Mouse (Mus musculus) midbrain, embryonic 12.5 days (tissue): ENCODE results near the gene Acp5. TPM values are rescaled to one million over a fixed set of nuclear protein-coding genes. Genes with fewer than 3 reads are reported as not detected.

ENCODE experiments used
- ATAC-seq: fragments of 200-750 bp; cut with Nextera tagmentation; 2 replicates; pipeline ENCODE4 v1.8.0; 2017; ENCODE audit warnings: low read depth, moderate TSS enrichment, moderate library complexity; ENCODE audit not compliant: low FRiP score
- H3K27ac ChIP-seq: fragments of 300-500 bp; sonication (generic); replicated peaks from 2 replicates; pipeline ENCODE4 v1.5.1; 2016; ENCODE audit warnings: mild to moderate bottlenecking
- H3K27me3 ChIP-seq: fragments of 300-500 bp; sonication (generic); 2 replicates; pipeline ENCODE4 v1.6.1; 2016; ENCODE audit warnings: mild to moderate bottlenecking
- H3K36me3 ChIP-seq: fragments of 300-500 bp; sonication (generic); 2 replicates; pipeline ENCODE4 v1.6.1; 2016
- H3K4me1 ChIP-seq: fragments of 300-500 bp; sonication (generic); 2 replicates; pipeline ENCODE4 v1.6.1; 2016
- H3K4me2 ChIP-seq: fragments of 300-500 bp; sonication (generic); replicated peaks from 2 replicates; pipeline ENCODE4 v1.6.1; 2016; ENCODE audit warnings: mild to moderate bottlenecking, moderate library complexity
- H3K4me3 ChIP-seq: fragments of 300-500 bp; sonication (generic); 2 replicates; pipeline ENCODE4 v1.5.1; 2016; ENCODE audit warnings: mild to moderate bottlenecking
- H3K9ac ChIP-seq: fragments of 300-500 bp; sonication (generic); replicated peaks from 2 replicates; pipeline ENCODE4 v1.6.1; 2016; ENCODE audit warnings: mild to moderate bottlenecking, moderate library complexity
- H3K9me3 ChIP-seq: fragments of 300-500 bp; sonication (generic); 2 replicates; pipeline ENCODE4 v1.6.1; 2016; ENCODE audit warnings: mild to moderate bottlenecking
- WGBS: fragments of 180-500 bp; shearing (Covaris S2); methylation state at CpG from one replicate; pipeline ENCODE4 v1.1.7; 2016; 5-methylcytosine and 5-hydroxymethylcytosine counted together
- polyA plus RNA-seq: library from polyadenylated mRNA; unstranded; fragments of >200 nt; fragmentation: Nextera tagmentation; extraction: Ambion mirVana; gene quantifications from 2 replicates; pipeline ENCODE4 v1.2.1, GENCODE M21; 2016

Gene Acp5
- 5.7 and 9.4 TPM in 2 replicates for polyA plus RNA-seq

DNA sequence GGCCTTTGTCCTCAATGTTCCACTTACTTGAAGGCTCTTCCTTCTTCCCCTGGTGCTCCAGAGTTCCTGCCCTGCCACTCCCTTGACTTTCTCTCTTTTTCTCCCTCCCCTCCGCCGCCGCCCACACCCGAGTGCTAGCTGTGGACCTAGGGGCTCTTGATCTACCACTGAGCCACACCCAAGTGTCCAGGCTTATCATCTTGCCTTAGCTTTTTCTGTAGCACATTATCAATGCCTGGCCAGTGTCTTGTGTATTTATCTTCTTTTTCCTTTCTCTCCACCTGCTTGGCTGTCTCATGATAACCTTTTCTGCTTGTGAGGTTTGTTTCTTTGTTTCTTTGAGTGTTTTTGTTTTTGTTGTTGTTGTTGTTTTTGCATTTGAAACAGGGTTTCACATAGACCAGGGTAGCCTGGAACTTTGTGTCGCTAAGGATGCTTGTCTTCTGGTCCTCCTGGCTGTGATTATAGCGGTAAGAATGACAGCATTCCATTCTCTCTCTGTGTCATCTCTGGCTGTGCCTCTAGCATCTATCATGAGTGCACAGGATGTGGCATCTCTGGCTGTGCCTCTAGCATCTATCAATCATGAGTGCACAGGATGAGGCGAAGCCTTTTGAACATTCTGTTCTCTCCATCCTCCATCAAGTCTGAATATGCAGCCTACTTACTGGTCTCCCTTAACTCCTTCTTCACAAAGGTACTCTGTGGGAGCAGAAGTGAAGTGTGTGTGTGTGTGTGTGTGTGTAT lies at the start of gene Acp5:
Gene Acp5 (minus strand): TSS at position 68 of the 747 bp plus-strand sequence.
- Histone ChIP-seq H3K36me3 (no peaks in the 10 kb centered on the region), H3K4me3 (no peak within 1 kb of the TSS), H3K27ac (0 out of 2 replicates have a peak within 1 kb of the TSS, but pooled peaks have one; percentile 39), H3K4me2 (no peak within 1 kb of the TSS), H3K27me3 (peaks cover 48% of the 10 kb centered on the region), H3K9me3 (no peaks in the 10 kb centered on the region), H3K9ac (no peak within 1 kb of the TSS), H3K4me1 (peaks cover 18% of the 10 kb centered on the region)
- 74% methylated on average over 7 of the region's 7 CpGs for WGBS
- ATAC-seq: no peak

- Histone ChIP-seq H3K9ac (no peak overlapping the region), H3K4me2 (no peak overlapping the region), H3K4me1 (no peaks in the 10 kb centered on the region), H3K36me3 (no peaks in the 10 kb centered on the region), H3K27ac (no peak overlapping the region), H3K9me3 (peaks cover under 1% of the 10 kb centered on the region; the same call in 1 of the 2 replicates), H3K4me3 (no peak overlapping the region), H3K27me3 (no peaks in the 10 kb centered on the region)
- 92% methylated on average over 4 of the region's 4 CpGs for WGBS
- ATAC-seq: no peak
These were observed 36.8 kb upstream of the Acp5 start for GRCm38 (mm10) chr9:22172318-22172717.

DNA sequence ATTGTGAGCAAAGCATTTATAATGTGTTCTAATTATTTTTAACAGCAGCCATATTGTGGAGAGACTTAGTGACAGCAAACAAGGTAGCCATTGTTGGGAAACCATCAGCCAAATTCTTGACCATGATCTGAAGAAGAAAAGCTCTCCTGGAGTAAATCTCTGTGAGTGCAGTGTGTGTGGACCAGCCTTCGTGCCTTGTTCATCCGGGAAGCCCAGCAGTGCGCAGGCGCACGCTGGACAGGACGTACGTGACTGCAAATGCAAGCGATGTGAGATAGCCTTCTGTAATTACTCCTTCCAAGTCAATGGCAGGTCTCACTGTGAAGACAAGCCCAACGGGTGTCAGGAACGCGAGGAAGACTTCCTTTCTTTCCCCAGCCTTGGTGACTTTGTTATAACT lies 33.8 kb upstream of the Acp5 start:
- Histone ChIP-seq H3K9me3 (0 out of 2 replicates have a peak, but pooled peaks cover 8% of the 10 kb centered on the region), H3K9ac (no peak overlapping the region), H3K27me3 (no peaks in the 10 kb centered on the region; the same call in 1 of the 2 replicates), H3K4me2 (no peak overlapping the region), H3K4me1 (0 out of 2 replicates have a peak, but pooled peaks cover 4% of the 10 kb centered on the region), H3K36me3 (no peaks in the 10 kb centered on the region), H3K4me3 (no peak overlapping the region), H3K27ac (no peak overlapping the region)
- ATAC-seq: no peak
- 93% methylated on average over 11 of the region's 11 CpGs for WGBS

- Histone ChIP-seq H3K9ac (no peak overlapping the region), H3K9me3 (0 out of 2 replicates have a peak, but pooled peaks cover 8% of the 10 kb centered on the region), H3K27ac (no peak overlapping the region), H3K36me3 (no peaks in the 10 kb centered on the region), H3K4me1 (0 out of 2 replicates have a peak, but pooled peaks cover 4% of the 10 kb centered on the region), H3K4me2 (no peak overlapping the region), H3K4me3 (no peak overlapping the region), H3K27me3 (peaks cover 11% of the 10 kb centered on the region)
- ATAC-seq: no peak
- WGBS: 97% methylated on average over 4 of the region's 4 CpGs
These were observed 32.2 kb upstream of the Acp5 start for GRCm38 (mm10) chr9:22167751-22168150.

GRCm38 (mm10) chr9:22166686-22167085 lies 31.2 kb upstream of the Acp5 start:
- Histone ChIP-seq H3K36me3 (no peaks in the 10 kb centered on the region), H3K27me3 (peaks cover 16% of the 10 kb centered on the region), H3K4me2 (no peak overlapping the region), H3K4me3 (no peak overlapping the region), H3K9me3 (0 out of 2 replicates have a peak, but pooled peaks cover 8% of the 10 kb centered on the region), H3K4me1 (0 out of 2 replicates have a peak, but pooled peaks cover 4% of the 10 kb centered on the region), H3K9ac (no peak overlapping the region), H3K27ac (no peak overlapping the region)
- ATAC-seq: no peak
- WGBS: 90% methylated on average over 10 of the region's 10 CpGs

- ATAC-seq: no peak
- H3K9me3 ChIP-seq: 0 out of 2 replicates have a peak, but pooled peaks cover 8% of the 10 kb centered on the region
- no peaks in the 10 kb centered on the region for H3K36me3 ChIP-seq
- H3K4me2 ChIP-seq: no peak overlapping the region
- H3K9ac ChIP-seq: no peak overlapping the region
- peaks cover 16% of the 10 kb centered on the region for H3K27me3 ChIP-seq
- H3K4me3 ChIP-seq: no peak overlapping the region
- H3K4me1 ChIP-seq: 0 out of 2 replicates have a peak, but pooled peaks cover 4% of the 10 kb centered on the region
- H3K27ac ChIP-seq: no peak overlapping the region
- WGBS: 53% methylated on average over 6 of the region's 6 CpGs
These were observed 30.5 kb upstream of the Acp5 start for GRCm38 (mm10) chr9:22165964-22166363.

- Histone ChIP-seq H3K27me3 (peaks cover 16% of the 10 kb centered on the region), H3K36me3 (no peaks in the 10 kb centered on the region), H3K4me1 (0 out of 2 replicates have a peak, but pooled peaks cover 4% of the 10 kb centered on the region), H3K4me3 (peak overlapping the region; percentile 56), H3K4me2 (peak overlapping the region; percentile 83), H3K27ac (peak overlapping the region; percentile 55), H3K9me3 (0 out of 2 replicates have a peak, but pooled peaks cover 8% of the 10 kb centered on the region), H3K9ac (peak overlapping the region; percentile 66)
- ATAC-seq: peak; percentile 83
- WGBS: under 1% methylated on average over 52 of the region's 54 CpGs
These were observed 29.5 kb upstream of the Acp5 start for GRCm38 (mm10) chr9:22164711-22165668.

GRCm38 (mm10) chr9:22162912-22163311 lies 27.4 kb upstream of the Acp5 start:
- Histone ChIP-seq H3K27ac (no peak overlapping the region), H3K27me3 (peaks cover 20% of the 10 kb centered on the region), H3K4me2 (no peak overlapping the region), H3K4me3 (no peak overlapping the region), H3K4me1 (peaks cover 5% of the 10 kb centered on the region; the same call in 1 of the 2 replicates), H3K36me3 (0 out of 2 replicates have a peak, but pooled peaks cover 4% of the 10 kb centered on the region), H3K9ac (no peak overlapping the region), H3K9me3 (0 out of 2 replicates have a peak, but pooled peaks cover 8% of the 10 kb centered on the region)
- ATAC-seq: no peak
- 88% methylated on average over 7 of the region's 7 CpGs for WGBS

GRCm38 (mm10) chr9:22162305-22162704 lies 26.8 kb upstream of the Acp5 start:
- Histone ChIP-seq H3K27ac (no peak overlapping the region), H3K9ac (no peak overlapping the region), H3K36me3 (0 out of 2 replicates have a peak, but pooled peaks cover 4% of the 10 kb centered on the region), H3K27me3 (peaks cover 26% of the 10 kb centered on the region), H3K4me3 (no peak overlapping the region), H3K4me2 (no peak overlapping the region), H3K9me3 (0 out of 2 replicates have a peak, but pooled peaks cover 7% of the 10 kb centered on the region), H3K4me1 (peaks cover 11% of the 10 kb centered on the region)
- WGBS: 82% methylated on average over 9 of the region's 9 CpGs
- ATAC-seq: no peak

GRCm38 (mm10) chr9:22161299-22161698 lies 25.8 kb upstream of the Acp5 start:
- H3K4me1 ChIP-seq: peaks cover 14% of the 10 kb centered on the region
- H3K4me2 ChIP-seq: no peak overlapping the region
- H3K27me3 ChIP-seq: peaks cover 26% of the 10 kb centered on the region
- no peak overlapping the region for H3K4me3 ChIP-seq
- no peak for ATAC-seq
- H3K9me3 ChIP-seq: no peaks in the 10 kb centered on the region
- no peak overlapping the region for H3K27ac ChIP-seq
- H3K9ac ChIP-seq: no peak overlapping the region
- 0 out of 2 replicates have a peak, but pooled peaks cover 4% of the 10 kb centered on the region for H3K36me3 ChIP-seq
- 35% methylated on average over 6 of the region's 6 CpGs for WGBS

DNA sequence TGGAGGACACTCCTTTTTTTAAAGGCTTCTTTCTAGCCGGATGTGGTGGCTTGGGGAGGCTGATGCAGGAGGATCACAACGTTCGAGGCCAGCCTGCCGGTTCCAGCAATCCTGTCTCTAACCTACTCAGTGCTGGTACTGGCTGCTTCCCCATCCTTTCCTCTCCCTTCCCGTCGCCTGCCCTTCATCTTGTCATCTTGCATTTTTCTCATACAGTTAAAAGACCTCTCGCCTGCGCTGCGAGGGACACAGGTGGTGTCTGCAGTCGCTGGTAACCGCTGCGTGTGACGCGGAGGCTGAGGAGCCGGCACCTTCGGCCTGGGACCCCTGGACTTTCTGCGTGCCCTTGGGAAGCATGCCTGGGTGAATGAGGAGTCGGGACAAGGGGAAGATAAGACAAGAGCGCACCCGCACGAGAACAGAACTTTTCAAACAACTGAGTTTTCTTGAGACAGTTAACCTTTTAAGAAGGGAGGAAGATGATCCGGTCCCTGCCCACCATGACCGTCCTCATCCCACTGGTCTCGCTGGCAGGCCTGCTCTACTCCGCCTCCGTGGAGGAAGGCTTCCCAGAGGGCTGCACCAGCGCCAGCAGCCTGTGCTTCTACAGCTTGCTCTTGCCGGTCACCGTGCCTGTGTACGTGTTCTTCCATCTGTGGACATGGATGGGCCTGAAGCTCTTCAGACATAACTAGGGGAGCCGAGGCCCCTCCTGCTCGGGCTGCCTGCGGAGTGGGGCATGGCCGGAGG lies 22.2 kb upstream of the Acp5 start:
- H3K27me3 ChIP-seq: peaks cover 15% of the 10 kb centered on the region
- no peak for ATAC-seq
- H3K9ac ChIP-seq: peak overlapping the region; percentile 75
- peaks cover 16% of the 10 kb centered on the region for H3K4me1 ChIP-seq
- no peaks in the 10 kb centered on the region for H3K9me3 ChIP-seq
- H3K36me3 ChIP-seq: 0 out of 2 replicates have a peak, but pooled peaks cover 4% of the 10 kb centered on the region
- H3K27ac ChIP-seq: 0 out of 2 replicates have a peak overlapping the region, but pooled peaks have one; percentile 88
- H3K4me2 ChIP-seq: peak overlapping the region; percentile 61
- peak overlapping the region; percentile 70 for H3K4me3 ChIP-seq
- WGBS: 70% methylated on average over 34 of the region's 34 CpGs
